Mouse (Mus musculus) hindbrain, postnatal 0 days (tissue): Measurements from ENCODE around the gene Rapgef6. TPM values are rescaled to one million over a fixed set of nuclear protein-coding genes. Genes with fewer than 3 reads are reported as not detected.

Source experiments
- ATAC-seq: fragments of 200-750 bp; cut with Nextera tagmentation; 2 replicates; pipeline ENCODE4 v1.8.0; 2017; ENCODE audit warnings: mild to moderate bottlenecking, moderate TSS enrichment, moderate library complexity
- DNase-seq: peaks from one replicate; pipeline ENCODE4 v3.0.0-alpha.2; 2015; ENCODE audit warnings: low spot score
- H3K27ac ChIP-seq: fragments of 300-500 bp; sonication (generic); 2 replicates; pipeline ENCODE4 v1.5.1; 2014; ENCODE audit warnings: mild to moderate bottlenecking
- H3K27me3 ChIP-seq: fragments of 300-500 bp; sonication (generic); 2 replicates; pipeline ENCODE4 v1.6.1; 2014; ENCODE audit warnings: low read length, mixed read lengths; ENCODE audit not compliant: insufficient read depth
- H3K36me3 ChIP-seq: fragments of 300-500 bp; sonication (generic); 2 replicates; pipeline ENCODE4 v1.6.1; 2014; ENCODE audit warnings: low read length, mixed read lengths; ENCODE audit not compliant: insufficient read depth
- H3K4me1 ChIP-seq: fragments of 300-500 bp; sonication (generic); 2 replicates; pipeline ENCODE4 v1.6.1; 2014; ENCODE audit warnings: antibody characterized with exemption, low read length, mixed read lengths; ENCODE audit not compliant: insufficient read depth
- H3K4me2 ChIP-seq: fragments of 300-500 bp; sonication (generic); 2 replicates; pipeline ENCODE4 v1.6.1; 2014; ENCODE audit warnings: low read depth, mild to moderate bottlenecking, low read length, moderate library complexity, mixed read lengths
- H3K4me3 ChIP-seq: fragments of 300-500 bp; sonication (generic); 2 replicates; pipeline ENCODE4 v1.5.1; 2014; ENCODE audit warnings: low read length
- H3K9ac ChIP-seq: fragments of 300-500 bp; sonication (generic); replicated peaks from 2 replicates; pipeline ENCODE4 v1.6.1; 2014; ENCODE audit warnings: mild to moderate bottlenecking, low read length, moderate library complexity, mixed read lengths
- H3K9me3 ChIP-seq: fragments of 300-500 bp; sonication (generic); 2 replicates; pipeline ENCODE4 v1.6.1; 2016; ENCODE audit warnings: low read length, mixed read lengths
- CTCF ChIP-seq: IDR thresholded peaks from 2 replicates; pipeline ENCODE4 v1.5.1; 2016; ENCODE audit warnings: antibody characterized with exemption, control low read depth, low read depth
- WGBS: fragments of 180-500 bp; shearing (Covaris S2); extraction: QIAGEN DNeasy Blood & Tissue Kit; methylation state at CpG from one replicate; pipeline ENCODE4 v1.1.7; 2014; 5-methylcytosine and 5-hydroxymethylcytosine counted together
- polyA plus RNA-seq: library from polyadenylated mRNA; unstranded; fragments of >200 nt; fragmentation: Nextera tagmentation; extraction: Ambion mirVana; gene quantifications from 2 replicates; pipeline ENCODE4 v1.2.1, GENCODE M21; 2015
- total RNA-seq: library from RNA; depleted of rRNA; stranded (reverse); fragments of >200 nt; gene quantifications from 2 replicates; pipeline ENCODE4 v1.2.3, GENCODE M21; 2014; rRNA removed

Gene Rapgef6
- 44.9 and 47.9 TPM in 2 replicates for total RNA-seq
- polyA plus RNA-seq, result 31.6 and 35.1 TPM in 2 replicates

DNA sequence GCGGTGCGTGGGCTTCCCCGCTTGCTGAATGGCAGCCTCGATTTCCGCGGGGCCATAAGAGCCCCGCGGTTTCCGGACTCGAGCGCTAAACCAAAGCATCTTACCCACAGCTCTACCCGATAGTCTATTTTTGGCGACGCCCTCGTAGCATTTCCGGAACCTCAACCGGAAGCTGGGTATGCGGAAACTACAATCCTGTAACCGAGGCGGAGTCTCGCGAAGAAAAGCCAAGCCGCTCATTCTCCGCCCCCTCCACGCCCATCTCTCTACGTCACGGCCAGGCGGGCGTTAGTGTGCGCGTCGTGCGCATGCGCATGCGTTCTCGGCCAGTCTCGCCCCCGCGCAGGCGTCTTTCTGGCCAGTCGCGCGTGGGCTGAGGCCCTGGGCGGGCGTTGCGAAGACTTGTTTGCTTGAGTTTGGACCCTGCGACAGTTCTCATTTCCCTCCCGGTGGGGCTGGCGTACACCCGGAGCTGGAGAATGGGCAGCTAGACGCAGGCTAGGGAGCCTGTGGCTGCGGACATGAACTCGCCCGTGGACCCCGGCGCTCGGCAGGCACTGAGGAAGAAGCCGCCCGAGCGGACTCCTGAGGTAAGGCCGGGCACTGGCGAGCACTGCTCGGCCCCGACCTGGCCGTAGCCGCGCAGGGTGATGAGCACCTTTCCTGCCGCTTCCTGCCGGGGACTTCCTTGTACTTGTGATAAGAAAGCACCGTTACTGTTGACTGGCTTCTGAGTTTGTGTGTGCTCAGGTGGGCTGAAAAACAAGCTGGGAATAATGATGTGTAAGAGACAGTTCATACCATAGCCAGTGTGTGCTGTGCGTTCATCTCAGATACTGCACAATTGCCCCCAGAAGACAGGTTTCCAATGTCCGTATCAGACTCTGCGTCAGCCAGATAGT lies at the start of gene Rapgef6:
Gene Rapgef6 (plus strand): TSS at position 319 of the 902 bp plus-strand sequence.
- H3K4me1 ChIP-seq, result peaks cover 3% of the 10 kb centered on the region; the same call in 1 of the 2 replicates
- no peak for TF ChIP-seq CTCF
- under 1% methylated on average over 73 of the region's 73 CpGs for WGBS
- H3K36me3 ChIP-seq, result no peaks in the 10 kb centered on the region
- H3K4me3 ChIP-seq, result peak within 1 kb of the TSS; percentile 87
- H3K9ac ChIP-seq, result peak within 1 kb of the TSS; percentile 65
- ATAC-seq (peak; percentile 98), DNase-seq (peak; percentile 99)
- H3K27ac ChIP-seq, result peak within 1 kb of the TSS; percentile 89
- no peaks in the 10 kb centered on the region for H3K9me3 ChIP-seq
- H3K4me2 ChIP-seq, result peak within 1 kb of the TSS; percentile 83
- no peaks in the 10 kb centered on the region for H3K27me3 ChIP-seq

DNA sequence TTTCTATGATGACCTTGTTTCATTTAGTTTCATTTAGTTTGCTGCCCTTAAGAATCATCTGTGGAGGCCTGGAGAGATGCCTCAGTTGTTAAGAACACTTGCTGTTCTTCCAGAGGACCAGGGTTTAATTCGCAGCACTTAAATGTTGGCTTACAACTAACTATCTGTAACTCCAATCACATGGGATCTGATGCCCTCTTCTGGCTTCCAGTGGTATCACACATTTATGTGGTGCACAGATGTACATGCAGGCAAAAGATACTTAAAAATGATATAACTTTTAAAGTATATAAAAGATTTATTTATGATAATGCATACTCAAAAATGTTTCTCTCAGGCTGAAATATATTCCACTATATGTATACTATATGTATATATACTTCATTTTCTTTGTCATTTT lies 44.2 kb upstream of the Rapgef6 start:
- H3K9ac ChIP-seq, result no peak overlapping the region
- DNase-seq (peak; percentile 35), ATAC-seq (no peak)
- H3K4me1 ChIP-seq, result no peaks in the 10 kb centered on the region
- no peak overlapping the region for H3K27ac ChIP-seq
- WGBS, result 87% methylated on average over 1 of the region's 1 CpGs
- H3K9me3 ChIP-seq, result no peaks in the 10 kb centered on the region
- no peaks in the 10 kb centered on the region for H3K27me3 ChIP-seq
- no peak overlapping the region for H3K4me2 ChIP-seq
- H3K36me3 ChIP-seq, result no peaks in the 10 kb centered on the region
- H3K4me3 ChIP-seq, result no peak overlapping the region
- TF ChIP-seq CTCF, result peak; percentile 47

DNA sequence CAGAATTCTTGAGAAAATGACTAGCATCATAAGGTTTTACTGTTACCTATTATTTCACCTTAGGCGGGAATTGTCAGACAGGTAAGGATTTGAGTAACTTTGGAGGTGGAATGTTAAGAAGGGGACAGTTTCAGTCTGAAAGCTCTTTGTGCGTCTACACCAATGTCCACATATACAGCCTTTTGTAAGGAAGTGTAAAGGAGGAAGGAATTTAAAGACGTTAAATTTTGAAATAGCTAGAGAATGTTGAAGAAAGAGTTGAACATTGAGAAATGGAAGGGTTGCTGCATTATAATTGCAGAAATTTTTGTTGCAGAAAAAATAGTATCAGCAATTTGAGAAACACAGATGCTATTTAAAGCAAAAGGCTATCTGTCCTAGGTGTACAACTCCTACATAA lies 36.6 kb upstream of the Rapgef6 start:
- Histone ChIP-seq H3K36me3 (peaks cover under 1% of the 10 kb centered on the region; the same call in 1 of the 2 replicates), H3K9me3 (no peaks in the 10 kb centered on the region)
- no peak for TF ChIP-seq CTCF

DNA sequence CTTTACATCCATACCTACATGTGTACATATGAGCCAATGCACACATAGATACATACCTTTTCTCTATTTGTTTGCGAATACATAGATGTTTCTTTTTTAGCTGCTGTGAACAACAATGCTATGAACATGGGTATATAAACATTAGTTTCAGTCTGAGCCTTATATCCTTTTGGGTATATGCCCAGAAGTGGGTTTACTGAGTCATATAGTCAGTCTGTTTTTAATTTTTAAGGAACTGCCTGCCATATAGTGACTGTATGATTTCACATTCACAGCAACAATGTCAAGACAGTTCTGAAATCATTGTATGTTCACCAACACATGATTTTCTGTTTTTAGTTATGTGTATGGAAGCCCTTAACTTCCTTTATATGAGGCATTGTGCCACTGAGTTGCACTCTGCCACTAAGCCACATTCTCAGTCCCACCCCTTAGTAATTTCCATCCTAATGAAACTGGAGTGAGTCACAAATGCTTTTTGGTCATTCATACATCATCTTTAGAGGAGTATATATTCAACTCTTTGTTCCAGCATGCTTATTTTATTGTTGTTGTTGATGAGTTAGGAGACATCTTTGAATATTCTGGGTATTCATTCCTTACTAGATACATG lies 30.6 kb upstream of the Rapgef6 start:
- H3K9ac ChIP-seq, result no peak overlapping the region
- no peaks in the 10 kb centered on the region for H3K27me3 ChIP-seq
- H3K9me3 ChIP-seq, result no peaks in the 10 kb centered on the region
- no peaks in the 10 kb centered on the region for H3K4me1 ChIP-seq
- no peak overlapping the region for H3K27ac ChIP-seq
- no peak overlapping the region for H3K4me3 ChIP-seq
- no peak overlapping the region for H3K4me2 ChIP-seq
- DNase-seq, result no peak
- no peak for TF ChIP-seq CTCF
- ATAC-seq, result no peak
- H3K36me3 ChIP-seq, result peaks cover 3% of the 10 kb centered on the region; the same call in 1 of the 2 replicates
- 94% methylated on average over 1 of the region's 1 CpGs for WGBS

More for the DNA sequence above, 36.6 kb upstream of the Rapgef6 start:
- no peak for ATAC-seq
- 92% methylated on average over 3 of the region's 3 CpGs for WGBS
- Histone ChIP-seq H3K27me3 (no peaks in the 10 kb centered on the region), H3K4me1 (no peaks in the 10 kb centered on the region), H3K27ac (no peak overlapping the region), H3K9ac (no peak overlapping the region), H3K4me3 (no peak overlapping the region), H3K4me2 (no peak overlapping the region)
- DNase-seq, result no peak

DNA sequence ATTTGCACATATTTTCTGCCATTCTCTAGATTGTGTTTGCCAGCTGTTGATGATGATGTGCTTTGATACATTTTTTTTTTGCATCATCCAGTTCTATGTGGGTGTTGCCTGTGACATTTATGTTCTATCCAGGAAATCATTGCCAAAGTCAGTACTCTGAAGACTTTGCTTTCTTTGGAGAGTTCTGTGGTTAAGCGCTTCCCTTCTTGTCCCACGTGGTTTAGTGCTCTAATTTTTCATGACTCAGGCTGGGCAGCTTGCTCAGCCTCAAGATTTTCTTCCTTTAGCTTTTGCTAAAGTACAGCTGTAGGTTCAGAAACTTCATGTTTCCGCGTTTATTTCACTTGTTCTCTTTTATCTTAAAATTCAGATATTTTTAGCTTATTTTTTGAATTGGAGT lies 30.1 kb upstream of the Rapgef6 start:
- no peak overlapping the region for H3K9ac ChIP-seq
- H3K9me3 ChIP-seq, result no peaks in the 10 kb centered on the region
- no peak overlapping the region for H3K4me2 ChIP-seq
- H3K36me3 ChIP-seq, result peaks cover 5% of the 10 kb centered on the region; the same call in 1 of the 2 replicates
- H3K4me3 ChIP-seq, result no peak overlapping the region
- H3K4me1 ChIP-seq, result no peaks in the 10 kb centered on the region
- DNase-seq (no peak), ATAC-seq (no peak)
- TF ChIP-seq CTCF, result no peak
- WGBS, result 92% methylated on average over 4 of the region's 4 CpGs
- H3K27me3 ChIP-seq, result no peaks in the 10 kb centered on the region
- H3K27ac ChIP-seq, result no peak overlapping the region

DNA sequence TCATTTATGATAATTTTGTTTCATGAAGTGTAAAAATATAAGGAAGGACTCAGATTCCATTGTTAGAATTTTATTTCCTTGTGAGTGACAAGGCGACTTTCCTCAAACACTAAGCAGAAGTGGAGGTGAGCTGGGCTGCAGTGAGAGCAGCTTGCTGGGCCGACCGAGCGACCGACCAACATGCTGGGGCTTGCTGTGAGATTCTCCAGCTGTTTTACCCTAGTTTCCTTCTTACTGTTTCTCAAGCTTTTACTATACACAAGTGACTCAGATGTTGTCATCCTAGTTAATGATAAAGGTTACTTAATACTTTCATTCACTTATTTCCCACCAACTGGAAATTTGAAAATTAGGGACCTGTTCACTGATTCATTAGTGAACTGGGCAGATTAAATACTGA lies 22.8 kb upstream of the Rapgef6 start:
- no peaks in the 10 kb centered on the region for H3K27me3 ChIP-seq
- no peak overlapping the region for H3K4me3 ChIP-seq
- no peak for DNase-seq
- no peak for ATAC-seq
- WGBS, result 93% methylated on average over 5 of the region's 5 CpGs
- H3K9me3 ChIP-seq, result no peaks in the 10 kb centered on the region
- H3K4me1 ChIP-seq, result no peaks in the 10 kb centered on the region
- H3K27ac ChIP-seq, result no peak overlapping the region
- H3K36me3 ChIP-seq, result peaks cover 20% of the 10 kb centered on the region
- H3K9ac ChIP-seq, result no peak overlapping the region
- TF ChIP-seq CTCF, result no peak
- no peak overlapping the region for H3K4me2 ChIP-seq
